Mouse (Mus musculus) embryonic facial prominence, embryonic 13.5 days (tissue): ENCODE data around the gene Dennd4a. TPM values are rescaled to one million over a fixed set of nuclear protein-coding genes. Genes with fewer than 3 reads are reported as not detected.
A peak's percentile ranks its signal among the peaks of the same experiment; 100 is the strongest.

Experiments used
- ATAC-seq: fragments of 200-750 bp; cut with Nextera tagmentation; 2 replicates; pipeline ENCODE4 v1.8.0; 2017; ENCODE audit warnings: low read depth; ENCODE audit not compliant: insufficient number of reproducible peaks, insufficient read depth, low FRiP score, low TSS enrichment
- H3K27ac ChIP-seq: fragments of 300-500 bp; sonication (generic); 2 replicates; pipeline ENCODE4 v1.5.1; 2015; ENCODE audit warnings: moderate library complexity, mild to moderate bottlenecking, inconsistent platforms
- H3K27me3 ChIP-seq: fragments of 300-500 bp; sonication (generic); 2 replicates; pipeline ENCODE4 v1.6.1; 2015; ENCODE audit warnings: mild to moderate bottlenecking, inconsistent platforms
- H3K36me3 ChIP-seq: fragments of 300-500 bp; sonication (generic); 2 replicates; pipeline ENCODE4 v1.6.1; 2015; ENCODE audit warnings: mild to moderate bottlenecking, inconsistent platforms
- H3K4me1 ChIP-seq: fragments of 300-500 bp; sonication (generic); 2 replicates; pipeline ENCODE4 v1.6.1; 2015; ENCODE audit warnings: inconsistent platforms
- H3K4me2 ChIP-seq: fragments of 300-500 bp; sonication (generic); 2 replicates; pipeline ENCODE4 v1.6.1; 2015; ENCODE audit warnings: moderate library complexity, mild to moderate bottlenecking, inconsistent platforms
- H3K4me3 ChIP-seq: fragments of 300-500 bp; sonication (generic); 2 replicates; pipeline ENCODE4 v1.5.1; 2015; ENCODE audit warnings: mild to moderate bottlenecking, inconsistent platforms
- H3K9ac ChIP-seq: fragments of 300-500 bp; sonication (generic); 2 replicates; pipeline ENCODE4 v1.6.1; 2015; ENCODE audit warnings: mild to moderate bottlenecking, inconsistent platforms
- H3K9me3 ChIP-seq: fragments of 300-500 bp; sonication (generic); 2 replicates; pipeline ENCODE4 v1.6.1; 2016; ENCODE audit warnings: inconsistent platforms
- WGBS: fragments of 180-500 bp; shearing (Covaris S2); methylation state at CpG from one replicate; pipeline ENCODE4 v1.1.7; 2015; ENCODE audit warnings: mixed read lengths; 5-methylcytosine and 5-hydroxymethylcytosine counted together
- polyA plus RNA-seq: library from polyadenylated mRNA; unstranded; fragments of >200 nt; fragmentation: Nextera tagmentation; extraction: Ambion mirVana; gene quantifications from 2 replicates; pipeline ENCODE4 v1.2.1, GENCODE M21; 2015

Dennd4a gene
- 10.8 and 12.3 TPM in 2 replicates for polyA plus RNA-seq

DNA sequence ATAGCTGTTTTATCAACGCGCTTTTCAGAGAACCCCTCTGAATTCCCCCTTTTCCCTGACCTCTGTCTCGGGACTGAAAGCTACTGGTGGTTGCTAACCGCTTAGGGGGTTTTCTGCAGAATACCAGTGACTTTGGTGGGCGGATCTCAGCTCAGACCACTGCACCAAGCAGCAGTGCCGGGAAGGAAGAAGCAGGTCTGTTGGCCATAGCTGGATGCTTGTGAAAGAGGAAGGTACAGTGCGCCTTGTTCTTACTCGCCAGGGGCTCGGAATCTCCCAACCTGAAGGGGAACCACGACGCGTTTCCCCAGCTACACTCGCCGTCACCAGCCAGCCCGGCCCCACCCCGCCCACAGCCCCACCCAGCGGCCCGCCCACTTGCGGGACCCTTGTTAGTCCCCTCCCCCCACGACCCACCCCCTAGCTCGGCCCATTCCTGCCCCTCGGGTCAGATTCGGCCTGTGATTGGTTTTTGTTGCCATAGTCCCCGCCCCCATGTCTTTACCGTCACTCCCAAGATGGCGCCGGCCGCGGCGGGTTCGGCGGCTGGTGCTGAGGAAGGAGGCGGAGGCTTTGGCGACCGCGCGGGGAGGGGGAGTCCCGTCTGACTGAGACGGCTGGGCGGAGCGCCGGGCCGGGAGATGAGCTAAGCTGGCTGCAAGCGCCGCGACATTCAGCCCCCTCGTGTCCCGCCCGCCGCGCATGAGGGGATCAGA, at the start of gene Dennd4a:
Dennd4a (plus strand) TSS at position 519 of the 716 bp plus-strand sequence.
- under 1% methylated on average over 51 of the region's 51 CpGs for WGBS
- Histone ChIP-seq H3K4me1 (peaks cover 10% of the 10 kb centered on the region; the same call in 1 of the 2 replicates), H3K27me3 (no peaks in the 10 kb centered on the region), H3K4me2 (peak within 1 kb of the TSS; percentile 83), H3K27ac (peak within 1 kb of the TSS; percentile 93), H3K36me3 (no peaks in the 10 kb centered on the region), H3K4me3 (peak within 1 kb of the TSS; percentile 75), H3K9ac (peak within 1 kb of the TSS; percentile 81), H3K9me3 (no peaks in the 10 kb centered on the region)
- peak; percentile 93 for ATAC-seq

DNA sequence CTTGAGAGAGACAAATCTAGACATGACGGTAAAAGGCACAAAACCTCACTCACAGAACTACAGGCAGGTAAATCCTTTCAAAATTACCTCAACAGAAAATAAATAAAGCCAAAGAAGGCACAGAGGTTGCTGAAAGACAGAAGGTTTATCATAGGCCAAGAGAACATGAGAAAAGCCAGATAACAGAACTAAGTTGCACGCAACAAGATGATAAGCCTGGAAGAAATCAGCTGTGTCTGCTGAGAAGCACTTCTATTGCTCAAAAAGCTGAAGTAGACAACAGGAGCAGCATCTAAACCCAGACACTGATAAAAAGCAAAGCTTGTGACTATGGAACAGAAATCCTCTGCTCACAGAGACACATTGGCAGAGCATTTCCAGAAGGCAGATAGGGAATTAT, 46.3 kb upstream of the Dennd4a start:
- Histone ChIP-seq H3K9ac (no peak overlapping the region), H3K27ac (no peak overlapping the region), H3K4me1 (peaks cover 4% of the 10 kb centered on the region), H3K27me3 (no peaks in the 10 kb centered on the region), H3K4me3 (no peak overlapping the region), H3K4me2 (no peak overlapping the region), H3K9me3 (no peaks in the 10 kb centered on the region), H3K36me3 (no peaks in the 10 kb centered on the region)
- 81% methylated on average over 2 of the region's 2 CpGs for WGBS
- no peak for ATAC-seq

- Histone ChIP-seq H3K4me2 (no peak overlapping the region), H3K4me1 (peaks cover 4% of the 10 kb centered on the region), H3K36me3 (no peaks in the 10 kb centered on the region), H3K4me3 (no peak overlapping the region), H3K27ac (no peak overlapping the region), H3K9ac (no peak overlapping the region), H3K9me3 (no peaks in the 10 kb centered on the region), H3K27me3 (no peaks in the 10 kb centered on the region)
- 88% methylated on average over 3 of the region's 3 CpGs for WGBS
- no peak for ATAC-seq
Observed at GRCm38 (mm10) chr9:64766136-64766535, 45.0 kb upstream of the Dennd4a start.

- ATAC-seq: no peak
- Histone ChIP-seq H3K36me3 (no peaks in the 10 kb centered on the region), H3K4me2 (no peak overlapping the region), H3K9me3 (no peaks in the 10 kb centered on the region), H3K27me3 (no peaks in the 10 kb centered on the region), H3K4me1 (peaks cover 4% of the 10 kb centered on the region), H3K9ac (no peak overlapping the region), H3K4me3 (no peak overlapping the region), H3K27ac (no peak overlapping the region)
- 53% methylated on average over 1 of the region's 1 CpGs for WGBS
Observed at GRCm38 (mm10) chr9:64767796-64768195, 43.3 kb upstream of the Dennd4a start.

DNA sequence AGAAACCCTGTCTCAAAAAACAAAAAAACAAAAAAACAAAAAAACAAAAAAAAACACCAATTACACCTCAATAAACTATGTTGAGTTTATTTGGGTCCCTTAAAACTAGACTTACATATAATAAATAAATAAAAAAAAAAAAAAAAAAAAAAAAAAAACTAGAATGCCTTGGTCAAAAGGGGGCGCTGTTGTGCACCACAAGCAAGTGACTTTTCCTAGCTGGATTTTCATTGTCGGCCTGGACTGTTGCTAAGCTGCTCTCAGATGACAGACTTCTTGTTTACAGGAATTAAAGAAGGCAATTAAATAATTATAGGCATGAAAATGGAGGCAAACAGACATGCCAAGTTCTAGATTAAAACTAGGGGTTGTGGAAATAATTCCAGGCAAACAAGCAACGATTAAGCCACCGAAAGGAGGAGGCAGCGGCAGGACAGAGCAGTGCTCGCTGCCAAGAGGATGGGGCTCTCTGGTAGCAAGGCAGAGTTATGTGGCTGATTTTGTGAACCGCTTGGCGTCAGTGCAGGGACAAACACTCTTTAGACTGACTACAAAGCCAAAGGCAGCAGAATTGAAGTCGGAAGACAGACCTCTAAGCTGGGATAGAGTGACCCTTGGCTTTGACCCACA, 42.0 kb upstream of the Dennd4a start:
- H3K4me3 ChIP-seq: no peak overlapping the region
- H3K9ac ChIP-seq: no peak overlapping the region
- H3K27ac ChIP-seq: peak overlapping the region; percentile 48
- H3K4me2 ChIP-seq: peak overlapping the region; percentile 26
- no peaks in the 10 kb centered on the region for H3K36me3 ChIP-seq
- no peak for ATAC-seq
- 23% methylated on average over 9 of the region's 9 CpGs for WGBS
- no peaks in the 10 kb centered on the region for H3K27me3 ChIP-seq
- H3K4me1 ChIP-seq: peaks cover 4% of the 10 kb centered on the region
- no peaks in the 10 kb centered on the region for H3K9me3 ChIP-seq

- no peaks in the 10 kb centered on the region for H3K9me3 ChIP-seq
- H3K9ac ChIP-seq: no peak overlapping the region
- no peak overlapping the region for H3K4me3 ChIP-seq
- 86% methylated on average over 6 of the region's 6 CpGs for WGBS
- H3K36me3 ChIP-seq: no peaks in the 10 kb centered on the region
- H3K4me2 ChIP-seq: no peak overlapping the region
- H3K27ac ChIP-seq: no peak overlapping the region
- peaks cover 11% of the 10 kb centered on the region for H3K4me1 ChIP-seq
- no peaks in the 10 kb centered on the region for H3K27me3 ChIP-seq
- ATAC-seq: no peak
Observed at GRCm38 (mm10) chr9:64769911-64770310, 41.2 kb upstream of the Dennd4a start.

DNA sequence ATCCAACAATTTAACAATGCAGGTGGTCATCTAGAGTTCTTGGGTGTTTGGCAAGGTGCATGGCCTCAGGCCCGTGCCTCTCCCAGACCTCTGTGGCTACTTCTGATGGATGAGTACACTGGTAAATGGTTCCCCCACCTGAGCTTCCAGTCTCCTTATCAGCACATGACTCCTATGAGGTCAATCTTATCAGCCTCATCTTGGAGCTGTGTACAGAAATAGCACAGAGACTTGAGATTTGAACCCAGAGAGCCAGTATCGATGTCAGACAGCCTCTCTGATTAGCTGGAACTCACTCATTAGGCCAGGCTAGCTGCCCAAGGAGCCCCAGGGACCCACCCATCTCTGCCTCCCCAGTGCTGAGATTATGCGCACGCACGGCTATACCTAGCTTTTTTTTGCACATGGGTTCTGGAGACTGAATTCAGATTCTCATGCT, 40.7 kb upstream of the Dennd4a start:
- 85% methylated on average over 5 of the region's 5 CpGs for WGBS
- Histone ChIP-seq H3K27me3 (no peaks in the 10 kb centered on the region), H3K36me3 (no peaks in the 10 kb centered on the region), H3K4me1 (peaks cover 15% of the 10 kb centered on the region), H3K27ac (no peak overlapping the region), H3K4me3 (no peak overlapping the region), H3K9ac (no peak overlapping the region), H3K4me2 (no peak overlapping the region), H3K9me3 (no peaks in the 10 kb centered on the region)
- ATAC-seq: no peak

DNA sequence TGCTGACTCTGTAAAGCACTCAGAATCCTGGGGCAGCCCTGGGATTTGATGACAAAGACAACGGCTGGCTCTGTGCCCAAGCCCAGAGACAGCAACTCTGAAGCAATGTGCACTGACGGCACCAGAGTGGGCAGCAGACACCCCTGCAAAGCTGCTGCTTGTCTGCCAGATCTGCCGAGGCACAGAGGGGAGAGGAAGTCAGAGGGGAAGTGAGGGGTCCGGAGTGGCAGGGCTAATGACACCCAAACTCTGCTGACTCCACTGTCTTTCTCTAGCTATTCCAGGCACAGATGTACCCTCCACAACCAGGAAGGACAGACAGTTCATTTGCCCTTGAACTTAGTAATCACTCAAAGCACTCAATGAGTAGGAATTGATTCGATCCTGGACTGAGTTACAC, 39.9 kb upstream of the Dennd4a start:
- H3K9ac ChIP-seq: no peak overlapping the region
- no peak overlapping the region for H3K4me3 ChIP-seq
- H3K27ac ChIP-seq: no peak overlapping the region
- H3K4me2 ChIP-seq: no peak overlapping the region
- no peaks in the 10 kb centered on the region for H3K36me3 ChIP-seq
- ATAC-seq: no peak
- WGBS: 54% methylated on average over 5 of the region's 5 CpGs
- H3K9me3 ChIP-seq: no peaks in the 10 kb centered on the region
- H3K27me3 ChIP-seq: no peaks in the 10 kb centered on the region
- H3K4me1 ChIP-seq: peaks cover 15% of the 10 kb centered on the region

DNA sequence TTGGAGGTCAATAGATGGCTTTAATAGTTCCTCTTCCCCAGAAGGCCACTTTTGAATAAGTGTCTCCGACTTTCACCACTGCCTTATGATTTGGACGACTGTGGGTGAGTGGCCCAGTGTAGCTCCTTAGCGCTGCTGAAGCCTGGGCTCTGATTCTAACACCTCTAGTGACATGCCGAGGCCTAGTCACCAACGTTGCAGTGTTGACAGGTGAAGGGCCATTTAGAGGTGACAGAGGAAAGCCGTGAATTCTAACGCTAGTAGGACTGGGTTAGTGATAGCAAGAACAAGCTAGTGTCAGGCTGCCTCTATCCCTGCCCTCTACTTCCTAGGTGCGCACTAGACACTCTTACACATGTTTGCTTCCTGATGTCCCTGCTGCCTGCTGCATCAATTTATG, 37.9 kb upstream of the Dennd4a start:
- Histone ChIP-seq H3K4me2 (no peak overlapping the region), H3K27ac (no peak overlapping the region), H3K9ac (no peak overlapping the region), H3K9me3 (no peaks in the 10 kb centered on the region), H3K36me3 (no peaks in the 10 kb centered on the region), H3K27me3 (no peaks in the 10 kb centered on the region), H3K4me3 (no peak overlapping the region), H3K4me1 (peaks cover 15% of the 10 kb centered on the region)
- ATAC-seq: no peak
- WGBS: 87% methylated on average over 8 of the region's 8 CpGs

DNA sequence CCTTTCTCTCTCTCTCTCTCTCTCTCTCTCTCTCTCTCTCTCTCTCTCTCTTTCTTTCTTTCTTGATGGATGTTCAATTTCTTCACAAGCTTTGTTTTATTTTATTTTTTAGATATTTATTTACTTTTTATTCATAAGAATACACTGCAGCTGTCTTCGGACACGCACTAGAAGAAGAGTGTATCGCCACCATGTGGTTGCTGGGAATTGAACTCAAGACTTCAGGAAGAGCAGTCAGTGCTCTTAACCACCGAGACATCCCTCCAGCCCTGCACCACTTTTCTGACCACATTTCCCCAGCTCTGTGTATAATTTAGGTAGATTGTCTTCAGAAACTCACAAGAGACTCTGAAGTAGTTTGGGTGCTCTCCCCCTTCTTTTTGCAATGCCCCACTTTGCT, 37.2 kb upstream of the Dennd4a start:
- Histone ChIP-seq H3K27ac (no peak overlapping the region), H3K4me2 (no peak overlapping the region), H3K27me3 (no peaks in the 10 kb centered on the region), H3K4me1 (peaks cover 15% of the 10 kb centered on the region), H3K9ac (no peak overlapping the region), H3K36me3 (no peaks in the 10 kb centered on the region), H3K4me3 (no peak overlapping the region), H3K9me3 (no peaks in the 10 kb centered on the region)
- WGBS: 67% methylated on average over 4 of the region's 4 CpGs
- ATAC-seq: no peak

DNA sequence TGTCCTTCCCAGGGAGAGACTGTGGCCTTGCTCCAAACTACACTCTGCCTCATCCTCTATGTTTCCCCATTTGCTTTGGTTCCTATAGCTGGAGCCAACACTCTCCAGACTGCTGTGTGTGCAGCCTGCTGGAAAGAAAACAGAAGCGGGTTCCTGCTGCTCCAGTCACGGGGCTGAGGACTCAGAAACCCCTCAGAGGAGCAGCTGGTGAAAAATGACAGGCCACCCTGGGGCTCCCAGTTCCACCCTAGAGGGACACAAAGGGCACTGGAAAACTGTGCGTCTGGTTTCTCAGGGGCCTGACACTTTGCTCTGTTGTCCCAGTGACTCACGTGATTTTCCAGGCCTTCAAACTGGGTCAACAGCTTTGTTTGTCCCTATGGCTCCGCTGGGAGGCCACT, 36.7 kb upstream of the Dennd4a start:
- peaks cover 13% of the 10 kb centered on the region for H3K4me1 ChIP-seq
- H3K27me3 ChIP-seq: no peaks in the 10 kb centered on the region
- peak overlapping the region; percentile 28; the same call in 1 of the 2 replicates for H3K27ac ChIP-seq
- no peaks in the 10 kb centered on the region for H3K36me3 ChIP-seq
- 0 out of 2 replicates have a peak overlapping the region, but pooled peaks have one; percentile 40 for H3K9ac ChIP-seq
- no peaks in the 10 kb centered on the region for H3K9me3 ChIP-seq
- H3K4me2 ChIP-seq: no peak overlapping the region
- 41% methylated on average over 5 of the region's 5 CpGs for WGBS
- no peak for ATAC-seq
- no peak overlapping the region for H3K4me3 ChIP-seq

DNA sequence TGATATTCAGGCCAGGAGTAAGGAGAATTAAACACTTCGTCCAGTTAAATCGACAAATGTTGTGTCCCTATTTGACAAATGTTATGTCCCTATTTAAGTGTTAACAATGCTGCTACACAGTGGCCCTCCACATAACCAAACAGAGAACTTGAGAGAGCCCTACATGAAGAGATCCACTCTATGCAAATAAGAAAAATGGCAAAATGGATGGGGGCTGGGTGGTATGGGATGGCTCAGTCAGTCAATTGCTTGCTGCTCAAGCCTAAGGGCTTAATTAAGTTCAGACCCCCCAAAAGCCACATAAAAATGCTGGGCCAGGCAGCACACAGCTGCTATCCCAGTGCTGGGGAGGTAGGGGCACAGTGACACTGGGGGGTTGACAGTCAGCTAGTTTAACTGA, 36.3 kb upstream of the Dennd4a start:
- no peak overlapping the region for H3K9ac ChIP-seq
- no peaks in the 10 kb centered on the region for H3K9me3 ChIP-seq
- 83% methylated on average over 2 of the region's 2 CpGs for WGBS
- H3K27ac ChIP-seq: 0 out of 2 replicates have a peak overlapping the region, but pooled peaks have one; percentile 28
- H3K36me3 ChIP-seq: no peaks in the 10 kb centered on the region
- peaks cover 11% of the 10 kb centered on the region; the same call in 1 of the 2 replicates for H3K4me1 ChIP-seq
- ATAC-seq: no peak
- H3K4me3 ChIP-seq: no peak overlapping the region
- H3K4me2 ChIP-seq: no peak overlapping the region
- H3K27me3 ChIP-seq: no peaks in the 10 kb centered on the region
